Mouse (Mus musculus) urinary bladder, adult 2 months (tissue): ENCODE measurements around the gene Wdr46. TPM values are rescaled to one million over a fixed set of nuclear protein-coding genes. Genes with fewer than 3 reads are reported as not detected.

Experiments used
- DNase-seq: peaks from one replicate; pipeline ENCODE4 v3.0.0; 2022; ENCODE audit warnings: low spot score
- polyA plus RNA-seq: library from polyadenylated mRNA; depleted of rRNA; stranded (reverse); fragments of >200 nt; gene quantifications from 2 replicates; pipeline ENCODE4 v1.2.3, GENCODE M21; 2012

Wdr46 gene
- polyA plus RNA-seq, 1 experiment = 15.8 TPM

GRCm38 (mm10) chr17:33911052-33911812 lies 29.2 kb upstream of the Wdr46 start:
- no peak for DNase-seq

DNA sequence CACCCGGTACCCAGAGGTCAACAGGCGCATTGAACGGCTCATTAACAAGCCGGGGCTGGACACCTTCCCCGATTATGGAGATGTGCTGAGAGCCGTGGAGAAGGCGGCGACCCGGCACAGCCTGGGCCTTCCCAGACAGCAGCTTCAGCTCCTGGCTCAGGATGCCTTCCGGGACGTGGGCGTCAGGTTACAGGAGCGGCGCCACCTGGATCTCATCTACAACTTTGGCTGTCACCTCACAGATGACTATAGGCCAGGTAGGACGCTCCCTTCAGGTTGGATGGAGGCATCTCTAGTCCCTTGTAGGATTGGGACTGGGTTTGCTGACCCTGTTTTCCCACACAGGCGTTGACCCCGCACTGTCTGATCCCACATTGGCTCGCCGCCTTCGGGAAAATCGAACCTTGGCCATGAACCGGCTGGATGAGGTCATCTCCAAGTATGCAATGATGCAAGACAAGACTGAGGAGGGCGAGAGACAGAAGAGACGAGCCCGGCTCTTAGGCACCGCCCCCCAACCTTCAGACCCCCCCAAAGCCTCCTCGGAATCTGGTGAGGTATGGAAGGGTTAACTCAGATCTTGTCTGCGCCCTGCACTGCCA lies 28.5 kb upstream of the Wdr46 start:
- no peak for DNase-seq

GRCm38 (mm10) chr17:33913264-33913663 lies 27.2 kb upstream of the Wdr46 start:
- no peak for DNase-seq

DNA sequence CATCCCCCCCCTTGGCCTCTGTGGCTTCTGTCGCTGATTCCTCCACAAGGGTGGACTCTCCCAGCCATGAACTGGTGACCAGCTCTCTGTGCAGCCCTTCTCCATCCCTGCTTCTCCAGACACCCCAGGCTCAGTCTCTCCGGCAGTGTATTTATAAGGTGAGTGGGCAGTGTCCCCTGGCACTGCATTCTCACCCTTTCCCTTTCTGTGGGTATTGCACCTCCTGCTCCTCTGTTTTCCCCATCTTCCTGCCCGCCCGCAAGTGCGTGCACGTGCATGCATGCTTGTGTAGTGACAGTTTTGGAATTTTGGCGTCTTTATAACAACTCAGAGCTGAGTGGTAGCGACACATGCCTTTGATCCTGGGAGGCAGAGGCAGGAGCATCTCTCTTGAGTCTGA lies 26.6 kb upstream of the Wdr46 start:
- DNase-seq = no peak

DNA sequence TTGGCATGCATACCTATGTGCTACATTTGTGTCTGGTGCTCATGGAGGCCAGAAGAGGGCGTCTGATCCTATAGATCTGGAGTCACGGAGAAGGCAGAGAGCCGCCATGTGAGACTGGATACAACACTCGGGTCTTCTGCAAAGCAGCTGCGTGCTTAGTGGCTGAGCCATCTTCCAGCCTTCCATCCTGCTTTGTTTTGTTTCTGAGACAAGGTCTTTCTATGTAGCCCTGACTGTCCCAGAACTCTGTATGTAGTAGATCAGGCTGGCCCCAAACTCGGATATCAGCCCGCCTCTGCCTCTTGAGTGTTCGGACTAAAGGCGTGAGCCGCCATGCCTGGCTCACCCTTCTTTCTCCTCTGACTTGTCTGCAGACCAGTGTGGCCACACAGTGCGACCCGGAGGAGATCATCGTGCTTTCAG lies 25.5 kb upstream of the Wdr46 start:
- no peak for DNase-seq

- peak; percentile 82 for DNase-seq
Measured at GRCm38 (mm10) chr17:33915671-33916250, 24.7 kb upstream of the Wdr46 start, which contains the start of the genes Tapbp and Zbtb22. Gene Tapbp, plus strand, starts transcription at chr17:33915899. Gene Zbtb22, plus strand, starts transcription at chr17:33915904.

- DNase-seq = no peak
Measured at GRCm38 (mm10) chr17:33916294-33916693, 24.2 kb upstream of the Wdr46 start.

DNA sequence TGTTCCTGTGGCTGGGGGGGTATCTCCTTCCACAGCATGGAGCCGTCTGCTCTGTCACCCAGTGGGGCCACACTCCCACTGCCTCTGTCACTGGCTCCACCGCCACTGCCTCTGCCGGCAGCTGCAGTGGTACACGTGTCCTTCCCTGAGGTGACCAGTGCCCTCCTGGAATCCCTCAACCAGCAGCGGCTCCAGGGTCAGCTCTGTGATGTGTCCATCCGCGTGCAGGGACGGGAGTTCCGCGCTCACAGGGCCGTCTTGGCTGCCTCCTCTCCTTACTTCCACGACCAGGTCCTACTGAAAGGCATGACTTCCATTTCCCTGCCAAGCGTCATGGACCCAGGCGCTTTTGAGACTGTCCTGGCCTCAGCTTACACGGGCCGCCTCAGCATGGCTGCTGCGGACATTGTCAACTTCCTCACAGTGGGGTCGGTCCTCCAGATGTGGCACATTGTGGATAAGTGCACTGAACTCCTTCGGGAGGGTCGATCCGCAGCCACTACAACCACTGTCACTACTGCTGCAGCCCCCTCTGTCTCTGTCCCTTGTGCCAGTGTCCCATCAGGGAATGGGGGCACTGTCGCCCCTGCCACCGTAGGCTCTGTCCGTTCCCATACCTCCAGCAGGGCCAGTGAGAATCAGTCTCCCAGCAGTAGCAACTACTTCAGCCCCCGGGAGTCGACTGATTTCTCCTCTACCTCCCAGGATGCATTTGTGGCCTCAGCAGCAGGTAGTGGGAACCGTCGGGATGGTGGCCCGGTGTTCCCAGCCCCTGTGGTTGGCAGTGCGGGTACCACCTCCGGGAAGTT lies 23.4 kb upstream of the Wdr46 start:
- DNase-seq = peak; percentile 27

DNA sequence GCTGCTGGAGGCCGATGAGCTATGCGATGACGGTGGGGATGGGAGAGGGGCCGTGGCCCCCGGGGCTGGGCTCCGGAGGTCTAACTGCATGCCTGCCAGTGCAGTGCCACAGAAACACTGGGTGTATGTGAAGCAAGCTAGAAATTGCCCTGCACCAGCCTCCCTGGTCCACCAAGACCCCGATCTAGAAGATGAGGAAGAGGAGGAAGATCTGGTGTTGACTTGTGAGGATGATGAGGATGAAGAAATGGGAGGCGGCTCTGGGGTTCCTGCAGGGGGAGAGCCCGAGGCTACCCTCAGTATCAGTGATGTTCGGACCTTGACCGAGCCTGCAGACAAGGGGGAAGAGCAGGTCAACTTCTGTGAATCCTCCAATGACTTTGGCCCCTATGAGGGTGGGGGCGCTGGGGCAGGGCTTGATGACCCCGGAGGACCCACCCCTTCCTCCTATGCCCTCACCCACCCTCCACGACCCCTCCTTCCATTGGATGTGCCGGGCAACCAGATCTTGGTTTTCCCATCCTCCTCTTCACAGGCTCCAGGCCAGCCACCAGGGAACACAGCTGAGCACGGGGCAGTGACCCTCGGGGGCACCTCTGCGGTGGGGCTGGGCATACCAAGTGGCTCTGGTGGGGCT lies 22.7 kb upstream of the Wdr46 start:
- DNase-seq = peak; percentile 24

- peak; percentile 25 for DNase-seq
Measured at GRCm38 (mm10) chr17:33918293-33919203, 21.9 kb upstream of the Wdr46 start.

GRCm38 (mm10) chr17:33919351-33920281 lies 20.8 kb upstream of the Wdr46 start:
- DNase-seq = peak; percentile 67

DNA sequence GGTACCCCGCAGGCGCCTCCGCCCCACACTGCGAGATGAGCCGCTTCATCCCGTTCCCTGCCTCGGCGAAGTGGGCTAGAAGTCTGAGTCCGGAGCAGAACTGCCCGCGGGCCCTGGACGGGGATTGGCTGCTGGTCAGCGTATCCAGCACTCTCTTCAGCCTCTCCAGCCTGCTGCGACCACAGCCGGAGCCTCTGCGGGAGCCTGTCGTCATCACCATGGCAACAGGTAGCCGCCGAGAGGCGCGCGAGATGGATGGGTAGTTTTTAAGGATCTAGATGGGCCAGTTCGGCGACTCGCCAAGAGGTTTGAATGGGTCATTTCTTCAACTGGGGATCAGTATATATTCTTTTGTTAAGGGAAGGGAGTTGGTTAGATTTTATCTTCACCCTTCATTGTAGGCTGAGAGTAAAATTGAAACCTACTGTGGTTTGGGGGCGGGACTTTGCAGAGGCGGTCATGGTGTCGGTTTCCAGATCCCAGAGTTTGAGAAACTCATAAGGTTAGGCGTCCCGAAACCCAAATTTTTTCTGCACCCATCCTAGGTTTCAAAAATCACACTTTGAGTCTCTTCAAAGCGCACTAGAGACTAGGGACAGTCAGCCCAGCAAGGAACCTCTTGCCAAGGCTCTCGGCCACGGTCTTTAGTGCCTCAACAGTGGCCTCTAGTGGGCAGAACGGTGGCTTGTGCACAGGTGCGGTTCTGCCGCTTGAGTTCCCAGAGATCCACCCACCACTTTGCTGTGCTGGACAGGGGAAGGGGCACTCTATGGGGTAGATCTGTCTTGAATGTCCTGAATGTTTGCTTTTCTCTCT lies 20.0 kb upstream of the Wdr46 start:
- peak; percentile 58 for DNase-seq

- no peak for DNase-seq
Measured at GRCm38 (mm10) chr17:33921361-33921760, 19.1 kb upstream of the Wdr46 start.

GRCm38 (mm10) chr17:33924577-33925283 lies 15.7 kb upstream of the Wdr46 start:
- DNase-seq = no peak

DNA sequence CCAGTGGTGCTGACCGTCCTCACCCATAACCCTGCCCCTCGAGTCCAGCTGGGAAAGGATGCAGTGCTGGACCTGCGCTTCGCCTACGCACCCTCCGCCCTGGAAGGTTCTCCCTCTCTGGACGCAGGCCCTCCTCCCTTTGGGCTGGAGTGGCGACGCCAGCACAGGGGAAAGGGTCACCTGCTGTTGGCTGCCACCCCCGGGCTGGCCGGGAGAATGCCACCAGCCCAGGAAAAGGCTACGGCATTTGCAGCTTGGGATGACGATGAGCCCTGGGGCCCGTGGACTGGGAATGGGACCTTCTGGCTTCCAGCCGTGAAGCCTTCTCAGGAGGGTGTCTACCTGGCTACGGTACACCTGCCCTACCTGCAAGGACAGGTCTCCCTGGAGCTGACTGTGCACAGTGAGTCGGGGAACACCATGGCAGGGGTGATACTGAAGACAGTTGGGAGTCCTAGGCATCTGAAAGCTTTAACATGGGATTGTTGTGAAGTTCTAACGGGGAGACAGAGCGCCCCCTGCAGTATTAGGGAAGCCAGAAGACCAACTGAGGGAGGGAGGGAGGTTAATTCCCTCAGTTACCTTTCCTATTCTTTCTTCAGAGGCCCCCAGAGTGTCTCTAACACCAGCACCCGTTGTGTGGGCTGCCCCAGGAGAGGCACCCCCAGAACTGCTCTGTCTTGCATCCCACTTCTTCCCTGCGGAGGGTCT lies 14.9 kb upstream of the Wdr46 start:
- DNase-seq = no peak

- DNase-seq = no peak
Measured at GRCm38 (mm10) chr17:33926207-33926932, 14.1 kb upstream of the Wdr46 start.
